Mouse (Mus musculus) kidney, postnatal 10 days (tissue): ENCODE measurements around the gene 4931422A03Rik.
"Not testable (repeated sequence)": the region's sequence is repeated elsewhere in the genome, so short reads cannot be mapped to it uniquely, and the experiment has no call there.

Experiments used
- DNase-seq: peaks from one replicate; pipeline ENCODE4 v3.0.0; 2021; ENCODE audit warnings: mixed read lengths

The 4931422A03Rik gene

DNA sequence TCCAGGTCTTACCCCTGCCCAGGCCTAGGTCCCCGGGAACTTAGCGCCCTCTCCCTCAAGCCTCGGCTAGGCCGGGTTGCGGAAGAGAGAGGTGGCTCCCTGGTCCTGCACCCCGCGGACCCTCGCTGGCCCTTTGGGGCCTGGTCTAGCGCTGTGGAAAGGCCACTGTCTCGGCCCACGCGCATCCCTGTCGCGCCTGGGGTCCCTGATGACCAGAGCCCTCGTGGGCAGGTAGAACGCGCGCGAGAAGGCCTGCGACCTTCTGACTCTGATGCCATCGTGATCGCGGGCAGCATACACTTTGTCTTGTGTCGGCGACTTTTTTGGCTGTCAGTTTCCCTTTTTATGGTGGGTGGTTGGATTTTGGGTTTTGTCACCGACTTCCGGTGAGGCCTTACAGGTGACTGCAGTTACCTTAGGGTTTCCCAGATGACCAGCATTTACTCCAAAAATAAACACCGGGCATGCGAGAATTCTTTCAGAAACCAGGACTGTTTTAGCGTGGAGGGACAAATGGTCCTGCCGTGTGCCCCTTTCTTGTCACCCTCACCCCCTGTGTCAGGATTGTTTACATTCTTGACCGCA lies at the start of gene 4931422A03Rik:
Gene 4931422A03Rik, minus strand, starts transcription at position 223 of the 585 bp plus-strand sequence.
- no peak for DNase-seq

GRCm38 (mm10) chr2:104069704-104070185 lies 41.6 kb upstream of the 4931422A03Rik start, which contains the start of gene Cd59b:
Cd59b (plus strand) TSS chr2:104069849.
- DNase-seq: peak; percentile 75

DNA sequence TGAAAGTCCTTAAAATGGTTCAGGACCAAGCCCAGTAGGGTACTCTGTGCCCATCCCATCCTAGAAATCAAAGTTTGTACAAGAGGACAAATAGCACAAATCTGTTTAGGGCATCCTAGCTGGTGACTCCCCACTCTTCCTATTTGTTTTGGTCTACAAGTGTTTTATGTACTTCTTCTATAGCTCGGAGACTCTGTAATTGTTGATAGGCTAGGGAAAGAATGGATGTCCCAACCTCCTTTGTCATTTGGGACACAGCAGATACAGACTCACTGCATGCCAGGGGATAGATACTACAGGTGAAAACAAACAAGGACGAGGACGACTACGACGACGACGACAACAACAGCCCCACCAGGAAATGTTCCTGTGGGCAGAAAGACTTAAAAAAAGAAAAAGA lies 40.3 kb upstream of the 4931422A03Rik start, which contains the start of gene Gm10799:
Gene Gm10799, minus strand, starts transcription at position 101 of the 400 bp plus-strand sequence.
- DNase-seq: not testable (repeated sequence)

GRCm38 (mm10) chr2:104065526-104065925 lies 37.4 kb upstream of the 4931422A03Rik start, which contains the start of gene Gm10912:
Gm10912 (plus strand) TSS chr2:104065826.
- not testable (repeated sequence) for DNase-seq

- no peak for DNase-seq
Measured at GRCm38 (mm10) chr2:104064152-104064551, 36.0 kb upstream of the 4931422A03Rik start.

- no peak for DNase-seq
Measured at GRCm38 (mm10) chr2:104062665-104063064, 34.5 kb upstream of the 4931422A03Rik start.

- no peak for DNase-seq
Measured at GRCm38 (mm10) chr2:104060996-104061395, 32.8 kb upstream of the 4931422A03Rik start.

GRCm38 (mm10) chr2:104059786-104060185 lies 31.6 kb upstream of the 4931422A03Rik start:
- DNase-seq: no peak

- no peak for DNase-seq
Measured at GRCm38 (mm10) chr2:104058954-104059353, 30.8 kb upstream of the 4931422A03Rik start.

DNA sequence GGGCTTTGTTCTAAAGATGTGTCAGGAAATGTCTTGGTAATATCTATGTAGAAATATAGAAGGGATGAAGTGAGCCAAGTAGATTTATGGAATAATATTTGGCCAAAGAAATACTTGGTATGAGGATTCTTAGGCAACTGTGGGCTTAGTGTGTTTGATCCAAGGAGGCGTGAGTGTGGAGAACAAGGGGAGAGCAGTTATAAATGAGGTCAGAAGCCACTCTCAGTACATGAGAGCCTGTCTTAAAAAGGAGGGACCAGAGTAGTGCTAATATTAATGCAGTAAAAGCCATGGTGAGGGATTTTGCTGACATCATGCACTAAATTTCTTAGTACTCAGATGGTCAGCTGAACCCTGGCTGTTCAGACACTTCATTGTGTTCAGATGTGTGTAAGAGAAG lies 30.2 kb upstream of the 4931422A03Rik start:
- DNase-seq: no peak

DNA sequence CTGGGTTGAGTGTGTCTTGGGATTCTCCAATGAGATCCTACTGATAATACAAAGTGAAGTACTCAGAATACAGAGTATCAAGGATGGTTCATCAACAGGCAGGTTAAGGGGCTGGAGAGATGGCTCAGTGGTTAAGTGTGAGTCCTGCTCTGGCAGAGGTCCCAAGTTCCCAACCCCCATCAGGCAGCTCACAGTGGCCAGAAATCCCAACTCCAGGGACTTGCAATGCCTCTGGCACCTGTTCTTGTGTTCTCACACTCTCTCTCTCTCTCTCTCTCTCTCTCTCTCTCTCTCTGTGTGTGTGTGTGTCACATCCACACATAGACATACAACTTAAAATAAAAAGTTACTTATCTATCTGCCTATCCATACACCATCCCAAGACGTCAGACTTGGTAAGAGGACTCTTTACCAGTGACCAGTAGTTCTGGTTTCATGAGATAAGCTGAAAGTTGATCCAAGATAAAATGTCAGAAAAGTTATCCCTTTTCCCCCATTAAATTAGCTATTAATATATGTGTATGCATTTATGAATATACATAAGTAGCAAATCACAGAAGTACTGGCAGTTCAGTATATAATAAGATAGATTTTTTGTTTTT lies 16.4 kb upstream of the 4931422A03Rik start:
- DNase-seq: peak; percentile 41

DNA sequence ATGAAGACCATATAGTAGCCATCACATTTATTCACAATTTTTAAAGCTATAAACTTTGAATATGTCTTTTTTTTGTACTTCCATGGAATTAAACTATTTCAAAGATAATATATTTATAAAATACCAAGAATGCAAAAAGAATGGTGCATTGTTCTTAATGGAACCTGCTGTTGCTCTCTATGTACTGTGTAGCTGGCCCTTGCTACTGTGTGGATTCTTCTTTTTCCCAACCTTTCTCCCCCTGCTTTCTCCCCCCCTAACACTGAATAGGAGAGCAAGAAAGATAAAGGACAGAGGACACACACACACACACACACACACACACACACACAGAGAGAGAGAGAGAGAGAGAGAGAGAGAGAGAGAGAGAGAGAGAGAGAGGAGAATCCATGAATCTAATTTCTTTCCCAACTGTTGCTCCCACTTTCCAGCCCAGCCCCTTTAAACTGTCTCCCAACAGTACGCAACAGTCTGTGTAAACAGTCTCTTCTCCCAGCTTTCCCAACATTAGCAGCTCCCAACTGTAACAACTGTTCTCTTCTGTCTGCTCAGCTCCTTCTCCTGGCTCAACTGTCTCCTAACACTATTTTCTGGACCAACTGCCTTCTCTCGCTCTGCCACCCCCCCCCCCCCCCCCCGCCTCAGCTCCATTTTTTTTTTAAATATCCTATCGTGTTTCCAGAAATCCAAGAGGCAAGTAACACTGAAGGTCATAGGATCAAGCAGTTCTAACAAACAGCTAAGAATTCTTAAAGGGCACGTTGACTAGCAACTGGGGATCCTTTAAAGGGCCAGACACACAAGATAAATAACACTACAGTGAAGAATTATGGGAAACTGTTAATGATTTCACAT lies 15.7 kb upstream of the 4931422A03Rik start:
- no peak for DNase-seq

GRCm38 (mm10) chr2:104042766-104043165 lies 14.6 kb upstream of the 4931422A03Rik start:
- no peak for DNase-seq

GRCm38 (mm10) chr2:104041632-104042031 lies 13.5 kb upstream of the 4931422A03Rik start:
- DNase-seq: no peak

DNA sequence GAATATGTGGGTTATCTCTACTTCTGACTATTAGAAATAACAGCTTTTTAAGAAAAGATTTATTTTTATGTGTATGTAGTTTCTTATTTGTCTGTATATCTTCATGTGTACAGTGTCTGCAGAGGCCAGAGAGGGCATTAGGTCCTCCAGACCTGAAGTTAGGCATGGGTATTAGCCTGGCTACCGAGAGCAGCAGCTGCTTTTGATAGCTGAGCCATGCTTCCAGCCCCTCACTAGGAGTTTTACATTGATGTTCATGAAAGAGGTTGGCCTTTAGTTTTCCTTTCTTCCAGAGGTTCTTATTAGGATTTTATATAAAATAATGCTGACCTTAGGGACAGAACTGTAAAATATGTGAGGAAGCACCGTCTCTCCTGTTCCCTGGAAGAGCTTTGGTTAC lies 10.1 kb upstream of the 4931422A03Rik start:
- DNase-seq: no peak

GRCm38 (mm10) chr2:104036316-104036715 lies 8.2 kb upstream of the 4931422A03Rik start:
- no peak for DNase-seq

GRCm38 (mm10) chr2:104035595-104035994 lies 7.4 kb upstream of the 4931422A03Rik start:
- DNase-seq: no peak

GRCm38 (mm10) chr2:104034832-104035472 lies 6.8 kb upstream of the 4931422A03Rik start:
- peak; percentile 77 for DNase-seq

- no peak for DNase-seq
Measured at GRCm38 (mm10) chr2:104032056-104032455, 3.9 kb upstream of the 4931422A03Rik start.

- DNase-seq: no peak
Measured at GRCm38 (mm10) chr2:104030381-104030780, 2.2 kb upstream of the 4931422A03Rik start.

GRCm38 (mm10) chr2:104029074-104029473 lies 913 bp upstream of the 4931422A03Rik start:
- no peak for DNase-seq

DNA sequence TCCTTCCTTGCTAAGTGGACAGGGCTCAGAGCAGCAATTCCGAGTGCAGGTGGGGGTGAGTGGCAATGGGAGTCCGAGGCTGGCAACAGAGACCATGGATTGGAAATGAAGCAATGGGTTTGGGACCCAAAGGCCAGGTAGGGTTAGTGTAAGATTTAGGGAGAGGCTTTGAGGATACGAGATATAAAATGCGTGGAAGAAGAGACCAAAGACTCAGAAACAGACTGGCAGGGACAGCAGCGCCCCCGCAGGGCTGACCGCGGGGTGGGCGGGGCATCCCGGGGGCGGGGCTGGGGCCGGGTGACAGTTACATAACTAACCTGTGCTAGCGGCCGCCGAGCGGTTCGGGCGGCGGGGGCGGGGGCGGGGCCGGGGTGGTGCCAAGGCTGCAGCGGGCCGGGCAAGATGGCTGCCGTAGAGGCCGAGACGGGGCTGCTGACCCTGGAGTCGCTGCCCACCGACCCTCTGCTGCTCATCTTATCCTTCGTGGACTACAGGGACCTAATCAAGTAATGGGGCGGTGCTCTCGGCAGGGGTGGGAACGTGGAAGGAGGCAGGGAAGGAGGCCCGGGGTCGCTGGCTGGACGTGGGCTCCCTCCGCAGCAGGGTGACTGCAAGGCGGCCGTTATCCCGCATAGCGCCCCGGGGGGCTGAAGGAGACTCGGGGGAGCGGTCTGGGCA lies 563 bp downstream of the 4931422A03Rik start, which contains the start of gene Fbxo3:
Gene Fbxo3, plus strand, starts transcription at position 264 of the 681 bp plus-strand sequence.
- peak; percentile 94 for DNase-seq
